Mouse (Mus musculus) right cerebral cortex, adult 18-20 months (tissue): ENCODE data around the gene Gm10491.
A peak's percentile ranks its signal among the peaks of the same experiment; 100 is the strongest.
"Not testable (repeated sequence)": the region's sequence is repeated elsewhere in the genome, so short reads cannot be mapped to it uniquely, and the experiment has no call there.

Experiments used
- DNase-seq: peaks from one replicate; pipeline ENCODE4 v3.0.0; 2022; ENCODE audit warnings: mixed read lengths

Gm10491 gene

GRCm38 (mm10) chrX:7907735-7908134 is at the start of gene Gm10491:
Gm10491 (minus strand) TSS chrX:7907835.
- no peak for DNase-seq

DNA sequence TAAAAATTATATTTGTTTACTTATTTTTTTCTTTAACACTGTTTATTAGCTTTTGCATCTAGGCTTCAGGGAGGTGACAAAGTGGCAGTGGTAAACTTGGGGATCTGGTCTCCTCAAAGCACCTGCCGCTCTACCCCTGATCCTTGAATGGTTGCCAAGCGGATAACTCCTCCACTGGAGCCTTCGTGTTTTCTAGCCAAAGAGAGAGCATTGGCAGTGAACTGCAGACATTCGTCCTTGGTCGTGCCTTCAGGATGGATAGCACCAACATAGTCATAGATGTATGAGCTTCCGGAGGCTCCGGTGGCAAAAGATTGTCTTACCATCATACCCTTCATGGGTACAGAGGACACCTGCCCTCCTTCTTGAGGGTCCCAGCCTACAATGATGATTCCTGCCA is 42.5 kb upstream of the Gm10491 start:
- no peak for DNase-seq

DNA sequence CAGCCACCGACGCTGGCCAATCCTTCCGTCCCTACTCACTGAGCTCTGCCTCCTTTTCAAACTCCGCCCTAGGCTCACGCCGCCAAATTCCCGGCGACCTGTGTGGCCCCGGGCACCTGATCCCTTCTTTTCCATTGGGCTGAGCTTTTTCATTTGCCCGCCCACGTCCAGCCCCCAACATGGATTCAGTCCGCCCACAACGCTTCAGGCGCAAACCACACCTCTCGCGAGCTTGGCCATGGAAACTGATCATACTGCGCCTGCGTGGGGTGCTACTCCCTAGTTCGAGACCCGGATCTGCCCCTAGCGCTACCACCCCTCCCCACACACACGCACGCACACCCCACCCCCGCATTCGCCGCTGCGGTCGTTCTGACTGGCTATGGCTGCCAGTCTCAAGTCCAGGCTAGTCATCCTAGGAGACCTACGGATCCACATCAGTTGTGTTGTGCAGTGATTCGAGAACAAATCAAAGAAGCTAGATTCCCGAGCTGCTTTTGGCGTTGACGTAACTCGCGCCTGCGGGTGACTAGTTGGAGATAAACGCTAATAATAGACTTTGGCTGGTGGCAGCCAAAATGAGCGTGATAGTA is 40.4 kb upstream of the Gm10491 start:
- DNase-seq, result peak; percentile 95

DNA sequence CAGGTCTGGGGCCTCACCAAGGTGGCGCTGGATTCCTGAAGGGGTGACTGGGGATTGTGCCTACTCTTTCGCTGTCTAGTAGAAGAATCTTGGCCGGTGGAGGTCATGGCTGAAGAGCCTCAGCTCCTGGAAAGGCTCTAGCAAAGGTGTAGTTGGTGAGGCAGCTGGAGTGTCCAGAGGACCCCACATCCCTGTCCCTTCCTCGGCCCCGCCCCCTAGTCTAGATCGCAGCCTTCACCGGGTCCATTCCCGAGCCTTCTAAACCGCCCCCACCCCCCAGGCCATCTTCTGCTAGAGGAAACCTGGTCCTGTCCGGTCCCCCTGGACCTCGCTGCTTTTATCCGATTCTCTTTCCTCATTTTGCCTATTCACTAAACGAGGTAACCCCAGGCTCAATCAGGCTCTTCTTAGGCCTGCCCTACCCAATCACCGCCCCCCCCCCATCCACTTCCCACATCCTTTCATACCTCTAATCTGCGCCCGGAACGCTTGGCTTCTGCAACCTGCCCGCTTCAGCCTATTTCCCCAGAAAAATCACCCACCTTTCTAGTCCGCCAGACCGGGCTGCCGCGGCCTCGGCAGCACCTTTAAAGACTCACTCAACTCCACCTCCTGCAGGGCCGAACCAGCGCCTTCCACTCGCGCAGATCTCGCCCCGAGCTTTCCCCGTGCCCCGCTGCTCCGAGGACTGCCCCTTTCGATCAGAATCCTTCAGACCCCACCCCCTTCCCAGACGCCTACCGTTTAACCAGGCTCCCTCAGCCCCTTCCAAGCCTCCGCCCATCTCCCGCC is 39.7 kb upstream of the Gm10491 start, which contains the start of gene Hdac6:
Gene Hdac6, minus strand, starts transcription at position 782 of the 792 bp plus-strand sequence.
- DNase-seq, result no peak

GRCm38 (mm10) chrX:7945618-7946017 is 38.0 kb upstream of the Gm10491 start:
- DNase-seq, result no peak

- no peak for DNase-seq
Measured at GRCm38 (mm10) chrX:7937667-7938066, 30.0 kb upstream of the Gm10491 start.

- DNase-seq, result no peak
Measured at GRCm38 (mm10) chrX:7936874-7937273, 29.2 kb upstream of the Gm10491 start.

DNA sequence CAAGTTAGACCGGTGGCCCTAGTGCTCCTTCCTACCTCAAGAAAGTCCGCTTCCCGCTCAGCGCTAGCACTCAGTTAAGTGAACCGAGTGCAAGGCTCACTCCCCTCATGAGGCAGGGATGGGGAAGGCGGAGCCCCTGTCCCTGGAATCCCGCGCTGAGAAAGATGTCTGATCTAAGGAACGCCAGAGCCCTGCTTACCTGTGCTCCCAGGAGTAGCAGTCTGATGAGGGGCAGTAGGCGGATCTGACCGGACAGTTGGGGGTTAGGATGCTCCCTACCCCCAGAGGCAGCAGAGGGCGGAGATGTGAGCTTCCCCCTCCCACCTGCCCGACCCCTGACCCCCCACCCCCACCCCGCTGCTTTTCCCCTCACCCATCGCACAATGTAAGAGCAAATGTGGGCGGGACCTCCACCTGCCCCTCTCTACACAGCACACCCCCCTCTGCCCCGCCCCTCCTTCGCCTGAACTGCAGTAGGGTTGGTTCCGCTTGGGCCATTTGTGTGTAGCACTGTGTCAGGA is 20.7 kb upstream of the Gm10491 start, which contains the start of gene Eras:
Gene Eras, minus strand, starts transcription at position 338 of the 521 bp plus-strand sequence.
- DNase-seq, result no peak

DNA sequence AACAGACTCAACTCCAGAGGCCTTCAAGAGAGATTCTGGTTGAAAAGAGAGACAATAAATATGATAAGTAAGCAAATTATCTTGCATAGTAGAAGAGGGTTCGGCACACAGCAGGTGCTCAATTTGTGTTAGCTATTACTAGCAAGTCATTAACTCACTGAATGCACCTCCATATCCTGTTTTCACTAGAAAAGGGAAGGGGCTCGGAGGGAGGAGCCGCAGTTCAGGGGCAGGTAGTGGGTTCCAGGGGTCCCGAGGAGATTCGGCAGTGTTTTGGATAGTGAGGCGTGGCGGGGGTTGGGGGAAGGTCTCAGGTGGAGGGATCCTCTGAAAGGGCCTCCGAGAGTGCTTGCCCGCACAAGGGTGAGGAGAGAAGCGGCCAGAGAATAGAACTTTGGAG is 19.5 kb upstream of the Gm10491 start:
- DNase-seq, result no peak

- DNase-seq, result no peak
Measured at GRCm38 (mm10) chrX:7926266-7926665, 18.6 kb upstream of the Gm10491 start.

DNA sequence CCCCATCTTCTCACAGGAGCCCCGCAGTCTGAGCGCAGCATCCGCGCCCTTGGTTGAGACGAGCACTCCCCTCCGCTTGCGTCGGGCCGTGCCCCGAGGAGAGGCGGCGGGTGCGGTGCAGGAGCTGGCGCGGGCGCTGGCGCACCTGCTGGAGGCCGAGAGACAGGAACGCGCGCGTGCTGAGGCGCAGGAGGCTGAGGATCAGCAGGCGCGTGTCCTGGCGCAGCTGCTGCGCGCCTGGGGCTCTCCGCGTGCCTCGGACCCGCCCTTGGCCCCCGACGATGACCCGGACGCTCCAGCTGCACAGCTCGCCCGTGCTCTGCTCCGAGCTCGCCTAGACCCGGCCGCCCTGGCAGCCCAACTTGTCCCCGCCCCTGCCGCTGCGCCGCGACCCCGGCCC is 14.4 kb upstream of the Gm10491 start:
- peak; percentile 10 for DNase-seq

DNA sequence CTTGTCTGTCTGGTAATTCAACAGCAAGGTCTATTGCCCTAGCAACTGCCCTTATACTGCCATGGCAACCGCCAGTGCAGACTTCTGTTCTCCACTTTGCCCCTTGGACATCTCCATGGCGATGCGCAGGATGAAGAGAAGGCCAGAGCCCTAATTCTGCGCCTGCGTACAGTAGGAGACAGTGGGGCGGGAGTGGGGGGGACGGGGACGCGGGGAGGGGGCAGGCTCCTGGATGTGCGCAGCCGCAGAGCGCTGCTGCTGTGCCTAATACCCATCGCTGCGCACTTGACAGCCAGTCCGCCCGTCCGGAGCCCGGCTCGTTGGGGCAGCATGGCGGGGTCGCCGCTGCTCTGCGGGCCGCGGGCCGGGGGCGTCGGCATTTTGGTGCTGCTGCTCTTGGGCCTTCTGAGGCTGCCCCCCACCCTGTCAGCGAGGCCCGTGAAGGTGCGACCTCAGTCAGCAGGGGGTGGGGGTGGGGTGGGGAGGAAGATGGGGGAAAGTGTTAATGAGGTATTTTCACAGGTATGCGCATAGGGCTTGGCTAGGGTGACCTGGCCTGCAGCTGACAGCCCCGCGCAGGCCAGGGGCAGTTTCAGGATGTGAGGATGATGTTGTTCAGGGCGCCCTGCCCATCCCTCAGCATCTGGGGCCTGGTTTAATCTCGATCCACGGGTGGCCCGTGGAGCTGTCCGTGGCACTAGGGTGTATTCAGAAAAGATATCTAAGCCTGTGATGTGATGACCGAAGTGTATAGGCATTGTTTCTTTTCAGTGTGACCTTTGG is 12.2 kb upstream of the Gm10491 start, which contains the start of gene Pcsk1n:
Gene Pcsk1n, plus strand, starts transcription at position 222 of the 783 bp plus-strand sequence.
- DNase-seq, result peak; percentile 55

- DNase-seq, result not testable (repeated sequence)
Measured at GRCm38 (mm10) chrX:7917960-7918359, 10.3 kb upstream of the Gm10491 start.

DNA sequence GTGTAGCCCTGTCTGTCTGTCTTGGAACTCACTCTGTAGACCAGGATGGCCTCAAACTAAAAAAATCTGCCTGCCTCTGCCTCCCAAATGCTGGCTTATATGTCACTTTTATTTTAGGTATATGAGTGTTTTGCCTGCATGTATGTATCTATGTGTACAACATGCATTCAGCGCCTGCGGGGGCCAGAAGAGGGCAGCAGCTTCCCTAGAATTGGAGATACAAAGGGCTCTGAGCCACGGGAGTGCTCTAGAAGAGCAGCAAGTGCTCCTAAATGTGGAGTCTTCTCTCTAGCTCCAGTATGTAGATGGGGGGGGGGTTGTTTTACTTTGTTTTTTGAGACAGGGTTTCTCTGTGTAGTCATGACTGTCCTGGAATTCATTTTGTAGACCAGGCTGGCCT is 8.0 kb upstream of the Gm10491 start:
- not testable (repeated sequence) for DNase-seq

GRCm38 (mm10) chrX:7910473-7910872 is 2.8 kb upstream of the Gm10491 start:
- no peak for DNase-seq

- not testable (repeated sequence) for DNase-seq
Measured at GRCm38 (mm10) chrX:7909242-7909641, 1.6 kb upstream of the Gm10491 start, which contains the start of gene Gm10490. Gm10490 (plus strand) TSS chrX:7909542.

- no peak for DNase-seq
Measured at GRCm38 (mm10) chrX:7904441-7904840, 3.2 kb downstream of the Gm10491 start.

GRCm38 (mm10) chrX:7898880-7899874 is 8.5 kb downstream of the Gm10491 start, which contains the start of the genes Pqbp1 and Timm17b:
Pqbp1 (minus strand) TSS chrX:7899269.
Timm17b (plus strand) TSS chrX:7899357.
- DNase-seq, result peak; percentile 91

- no peak for DNase-seq
Measured at GRCm38 (mm10) chrX:7898211-7898610, 9.4 kb downstream of the Gm10491 start.

- DNase-seq, result peak; percentile 81
Measured at GRCm38 (mm10) chrX:7883841-7884567, 23.6 kb downstream of the Gm10491 start, which contains the start of gene Slc35a2. Slc35a2 (plus strand) TSS chrX:7884028.

DNA sequence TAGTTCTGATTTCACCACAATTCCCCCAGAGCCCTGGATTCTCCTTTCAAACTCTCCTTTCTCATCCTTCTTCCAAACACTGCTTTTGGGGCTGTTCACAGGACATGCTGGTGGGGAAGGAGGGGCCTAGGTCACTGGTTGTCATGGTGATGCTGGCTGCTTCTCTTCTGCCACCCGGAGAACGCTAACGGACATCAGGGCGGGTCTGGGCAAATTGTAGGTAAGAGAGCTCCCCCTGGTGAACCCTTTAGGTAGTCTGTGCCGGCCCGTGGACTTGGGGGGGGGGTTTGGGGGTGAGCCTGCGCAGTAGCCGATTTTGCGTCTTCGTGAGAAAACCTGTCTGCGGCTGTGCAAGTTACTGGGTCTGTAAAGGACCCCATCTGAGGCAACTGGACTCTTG is 27.8 kb downstream of the Gm10491 start:
- peak; percentile 70 for DNase-seq
